Mouse (Mus musculus) large intestine, adult 2 months (tissue): ENCODE results near the gene Sfxn1. TPM values are rescaled to one million over a fixed set of nuclear protein-coding genes. Genes with fewer than 3 reads are reported as not detected.

Experiments used
- DNase-seq: peaks from one replicate; pipeline ENCODE4 v3.0.0-alpha.2; 2012; ENCODE audit warnings: low read depth, low spot score
- WGBS: fragments of 180-500 bp; shearing (Covaris S2); methylation state at CpG from one replicate; pipeline ENCODE4 v1.1.7; 2018; 5-methylcytosine and 5-hydroxymethylcytosine counted together
- polyA plus RNA-seq: library from polyadenylated mRNA; depleted of rRNA; stranded (reverse); fragments of >200 nt; gene quantifications from 2 replicates; pipeline ENCODE4 v1.2.3, GENCODE M21; 2012

The Sfxn1 gene
- polyA plus RNA-seq, 1 experiment, result 39.5 TPM

DNA sequence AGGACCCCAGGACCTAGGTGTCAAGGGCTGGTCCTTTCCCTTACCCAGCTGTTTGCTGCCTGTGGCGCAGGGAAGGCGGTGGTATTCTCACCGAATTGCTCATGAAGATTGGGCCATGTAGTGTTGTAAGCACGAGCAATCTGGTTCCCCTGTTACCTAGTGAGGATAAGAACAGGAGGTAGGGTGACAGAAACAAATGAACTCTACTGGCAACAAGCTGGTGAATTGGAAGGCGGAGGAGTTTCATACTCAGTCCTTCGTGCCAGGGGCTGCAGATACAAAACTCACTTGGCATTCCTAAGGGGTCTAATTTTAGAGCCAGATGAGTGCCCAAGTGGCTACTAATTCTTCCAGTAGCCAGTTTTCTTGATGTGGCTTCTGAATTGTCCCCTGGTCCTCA is 4.4 kb downstream of the Sfxn1 start:
- DNase-seq, result no peak
- WGBS, result 92% methylated on average over 6 of the region's 6 CpGs

DNA sequence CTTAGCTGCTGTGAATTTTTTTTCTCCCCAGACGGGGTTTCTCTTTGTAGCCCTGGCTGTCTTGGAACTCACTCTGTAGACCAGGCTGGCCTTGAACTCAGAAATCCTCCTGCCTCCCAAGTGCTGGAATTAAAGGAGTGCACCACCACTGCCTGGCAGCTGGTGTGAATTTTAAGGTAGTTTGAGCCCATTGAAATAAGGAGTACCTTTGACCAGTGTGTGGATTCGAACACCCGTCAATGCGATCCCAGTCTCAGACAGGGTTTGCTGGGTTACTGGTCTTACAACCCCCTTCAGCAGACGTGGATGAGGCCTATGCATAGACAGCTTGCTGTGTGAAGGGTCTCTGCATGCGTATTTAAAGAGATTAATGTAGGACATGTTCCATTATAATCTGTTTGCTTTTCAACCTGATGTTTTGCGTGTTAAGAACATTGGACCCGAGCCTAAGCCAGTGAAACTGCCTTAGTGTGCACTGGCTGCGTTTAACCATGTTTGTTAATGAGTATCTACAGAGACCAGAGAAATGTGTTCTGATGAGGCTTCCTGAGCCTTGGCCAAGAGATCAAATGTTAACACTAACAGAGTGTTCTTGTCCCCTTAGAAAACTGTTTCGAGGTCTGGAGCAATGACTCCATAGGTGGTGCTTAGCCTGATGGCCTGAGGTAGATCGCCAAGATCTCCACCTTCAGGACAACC is 5.2 kb downstream of the Sfxn1 start:
- 51% methylated on average over 11 of the region's 11 CpGs for WGBS
- no peak for DNase-seq

DNA sequence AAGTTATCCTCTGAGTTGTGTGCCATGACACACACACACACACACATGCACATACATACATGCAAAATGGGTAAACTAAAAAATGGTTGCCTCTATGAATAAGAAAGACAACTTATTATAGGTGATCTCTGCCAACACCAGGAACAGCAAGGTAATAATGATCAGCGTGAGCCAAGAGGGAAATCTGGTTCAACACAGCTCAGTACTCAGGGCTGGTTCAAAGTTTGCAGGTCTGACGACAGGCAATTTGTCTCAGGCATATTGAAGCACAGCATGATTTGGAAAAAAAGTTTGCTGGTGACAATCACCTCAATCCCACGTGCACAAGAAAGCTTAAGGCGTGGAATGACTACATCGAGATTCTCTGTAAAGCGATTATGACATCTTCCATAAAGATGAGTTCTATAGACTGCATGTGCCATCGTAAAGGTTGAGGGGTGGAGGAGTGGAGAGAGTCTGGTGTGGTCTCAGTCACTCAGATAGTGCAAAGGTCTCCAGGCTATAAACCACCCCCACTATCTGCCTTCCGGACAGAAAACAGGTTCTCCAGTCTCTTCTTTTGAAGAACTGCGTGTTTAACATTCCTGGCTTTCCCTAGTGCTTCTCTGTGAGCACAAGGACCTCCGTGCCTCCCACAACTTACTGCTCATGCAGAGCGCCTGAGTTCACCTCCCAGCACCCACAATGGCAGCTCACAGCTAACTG is 6.0 kb downstream of the Sfxn1 start:
- 32% methylated on average over 11 of the region's 11 CpGs for WGBS
- no peak for DNase-seq

DNA sequence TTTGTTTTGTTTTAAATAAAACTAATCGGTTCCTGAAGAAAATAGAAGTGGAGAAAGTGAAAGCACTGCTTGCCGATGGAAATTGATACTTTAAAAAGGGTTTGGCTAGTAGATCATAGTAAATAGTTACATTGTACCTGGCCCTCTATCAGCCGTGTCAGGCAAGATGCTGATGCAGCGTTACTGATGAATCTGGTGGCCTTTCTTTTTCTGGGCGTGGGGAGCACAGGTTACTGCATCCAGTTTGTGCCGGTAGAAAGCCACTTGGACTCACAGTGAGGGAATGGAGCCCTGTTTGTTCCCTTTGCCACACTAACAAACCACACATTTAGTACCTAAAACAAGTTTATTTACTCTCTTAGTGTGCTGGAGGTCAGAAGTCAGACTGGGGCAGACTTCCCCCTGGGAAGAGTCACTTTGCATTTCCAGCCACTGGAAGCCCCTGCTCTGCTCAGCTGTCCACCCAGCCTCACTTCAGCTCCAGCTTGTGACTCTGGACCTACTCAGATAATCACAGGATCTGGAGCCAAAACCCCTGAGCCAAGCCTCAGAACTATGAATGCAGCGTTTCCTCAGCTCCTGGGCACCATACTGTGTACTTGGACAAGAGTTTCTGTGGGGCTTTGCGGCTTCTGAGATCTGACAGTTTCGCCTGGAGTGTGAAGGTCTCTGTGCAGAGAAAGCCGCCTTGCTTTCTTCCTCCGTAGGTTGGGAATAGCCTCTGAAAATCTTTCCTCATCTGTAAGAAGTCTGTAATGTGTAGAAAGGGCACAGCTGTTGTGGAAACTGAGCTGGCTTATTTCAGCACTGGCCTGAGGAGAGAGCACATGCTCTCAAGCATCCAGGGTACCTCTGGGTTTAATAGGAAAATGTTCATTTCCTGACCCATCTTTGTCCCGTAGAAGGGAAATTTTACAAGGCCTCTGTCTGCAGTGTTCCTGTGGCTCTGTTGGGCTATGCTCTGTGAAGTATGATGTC is 8.4 kb downstream of the Sfxn1 start:
- 43% methylated on average over 12 of the region's 12 CpGs for WGBS
- no peak for DNase-seq

DNA sequence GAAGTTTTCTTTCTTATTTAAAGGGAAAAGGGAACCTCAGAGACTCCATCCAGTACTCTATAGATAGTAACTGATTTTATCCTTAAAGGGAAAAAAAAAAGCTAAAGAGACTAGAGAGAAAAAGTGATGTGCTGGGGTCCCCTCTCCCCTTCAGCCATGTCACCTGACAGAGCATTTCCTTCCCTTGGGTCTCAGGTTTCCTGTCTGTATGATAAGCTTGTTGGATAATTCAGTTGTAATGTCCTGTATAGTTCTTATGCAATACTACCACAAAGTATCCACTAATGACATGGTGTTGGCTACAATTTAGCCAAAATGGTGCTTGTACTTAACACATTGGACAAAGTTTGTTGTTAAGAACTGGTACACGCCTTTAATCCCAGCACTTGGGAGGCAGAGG is 9.1 kb downstream of the Sfxn1 start:
- DNase-seq, result no peak
- 91% methylated on average over 1 of the region's 1 CpGs for WGBS

DNA sequence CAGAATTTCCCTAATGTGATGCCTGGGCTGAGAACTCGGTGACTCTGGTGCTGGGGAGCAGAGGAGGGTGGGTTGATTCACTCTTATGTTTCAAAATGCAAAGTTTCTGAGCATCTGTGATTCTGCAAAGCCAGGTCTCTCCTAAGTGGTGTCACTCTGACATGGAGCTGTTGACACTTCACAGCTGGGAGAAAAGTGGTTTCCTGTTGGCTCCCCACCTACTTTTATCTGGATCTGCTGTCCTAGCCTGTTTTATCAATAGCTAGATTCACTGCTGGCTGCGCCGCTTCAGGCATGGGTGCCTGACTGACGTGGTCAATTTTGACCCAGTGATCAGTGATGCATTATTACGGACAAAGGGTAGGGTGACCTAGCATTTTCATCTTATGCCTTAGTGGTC is 11.3 kb downstream of the Sfxn1 start:
- DNase-seq, result no peak
- 81% methylated on average over 5 of the region's 5 CpGs for WGBS

DNA sequence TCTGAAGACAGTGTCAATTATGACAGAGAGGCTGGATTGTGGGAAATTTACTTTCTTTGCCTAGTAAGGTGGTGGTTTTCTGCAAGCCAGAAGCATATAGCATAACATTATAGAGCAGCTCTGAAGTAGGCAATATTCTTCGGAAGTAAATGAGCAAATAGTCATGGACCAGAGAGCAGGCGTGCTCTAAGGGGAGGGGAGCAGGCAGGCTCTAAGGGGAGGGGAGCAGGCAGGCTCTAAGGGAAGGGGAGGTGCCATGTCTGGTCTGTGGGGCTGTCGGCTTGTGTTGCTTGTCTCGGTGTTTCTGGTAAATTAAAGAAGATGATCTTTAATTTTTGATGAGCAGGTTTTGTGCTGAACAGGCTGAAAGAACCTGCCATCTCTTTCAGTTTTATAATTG is 12.5 kb downstream of the Sfxn1 start:
- no peak for DNase-seq
- WGBS, result 74% methylated on average over 4 of the region's 4 CpGs

DNA sequence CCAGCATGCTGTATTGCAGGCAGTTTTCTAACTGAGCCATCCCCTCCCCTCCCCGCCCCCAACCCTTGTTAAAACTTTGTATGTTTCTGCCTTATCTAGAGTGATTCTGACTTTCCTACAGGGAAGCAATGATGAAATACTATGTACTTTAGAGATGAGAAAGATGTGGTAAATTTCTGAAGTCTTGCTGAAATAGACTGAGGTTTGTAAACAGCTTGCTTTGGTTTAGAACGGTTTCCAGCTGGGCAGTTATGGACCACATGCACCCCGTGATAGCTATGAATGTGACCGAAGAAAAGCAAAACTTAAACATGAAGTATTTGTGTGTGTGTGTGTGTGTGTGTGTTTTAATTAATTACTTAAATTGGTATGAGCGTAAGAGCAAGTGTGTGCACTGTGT is 13.2 kb downstream of the Sfxn1 start:
- WGBS, result 85% methylated on average over 5 of the region's 5 CpGs
- DNase-seq, result no peak

DNA sequence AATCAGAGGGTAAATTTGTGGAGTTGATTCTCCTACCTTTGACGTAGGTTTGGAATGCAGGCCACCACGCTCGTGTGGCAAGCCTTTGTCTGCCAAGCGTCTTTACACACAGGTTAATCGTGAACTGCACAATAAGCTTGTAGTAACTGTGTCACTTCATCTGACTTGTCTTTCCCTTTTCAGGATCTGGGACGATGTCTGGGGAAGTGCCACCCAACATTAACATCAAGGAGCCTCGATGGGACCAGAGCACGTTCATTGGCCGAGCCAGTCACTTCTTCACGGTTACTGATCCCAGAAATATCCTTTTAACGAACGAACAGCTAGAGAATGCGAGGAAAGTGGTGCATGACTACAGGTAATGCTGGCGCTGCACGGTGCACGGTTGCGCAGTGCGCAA is 13.6 kb downstream of the Sfxn1 start:
- DNase-seq, result no peak
- 92% methylated on average over 18 of the region's 18 CpGs for WGBS

DNA sequence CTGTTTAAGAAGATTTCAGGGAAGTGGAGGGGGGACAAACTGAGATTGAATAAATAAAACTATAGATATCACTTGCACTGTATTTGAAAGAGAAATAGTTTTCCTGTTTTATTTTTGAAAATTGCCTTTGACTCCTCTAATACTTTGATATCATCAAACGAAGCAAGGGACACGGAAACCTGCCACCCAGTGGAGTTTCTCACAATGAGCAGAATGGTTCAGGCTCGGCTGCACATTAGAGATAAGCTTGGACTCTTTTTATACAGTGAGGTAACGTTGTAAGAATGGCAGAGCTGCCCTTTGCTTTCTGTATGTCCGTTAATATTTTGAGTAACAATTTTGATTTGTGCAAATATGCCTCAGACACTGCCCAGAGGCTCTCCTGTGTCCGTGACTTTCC is 20.1 kb downstream of the Sfxn1 start:
- WGBS, result 88% methylated on average over 6 of the region's 6 CpGs

DNA sequence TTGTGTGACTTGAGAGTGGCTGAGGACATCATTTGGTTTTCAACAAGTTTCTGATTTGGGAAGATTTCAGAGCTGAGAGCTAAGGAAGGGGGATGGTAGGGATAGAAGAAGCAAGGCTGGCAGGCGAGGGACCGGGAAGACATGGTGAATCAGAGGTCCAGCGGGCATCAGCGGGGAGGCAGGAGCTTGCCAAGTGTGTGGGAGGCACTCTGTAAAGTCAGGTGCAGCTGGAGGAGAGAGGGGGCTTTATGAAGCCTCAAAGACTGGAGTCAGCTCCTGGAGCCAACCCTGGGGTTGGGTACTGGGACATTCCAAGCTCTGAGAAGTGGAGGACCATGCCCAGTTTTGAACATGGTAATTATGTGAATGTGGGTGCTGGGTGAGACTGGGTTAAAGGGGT is 22.7 kb downstream of the Sfxn1 start:
- WGBS, result 94% methylated on average over 4 of the region's 4 CpGs
- DNase-seq, result no peak

More for the DNA sequence above, 20.1 kb downstream of the Sfxn1 start:
- DNase-seq, result no peak

DNA sequence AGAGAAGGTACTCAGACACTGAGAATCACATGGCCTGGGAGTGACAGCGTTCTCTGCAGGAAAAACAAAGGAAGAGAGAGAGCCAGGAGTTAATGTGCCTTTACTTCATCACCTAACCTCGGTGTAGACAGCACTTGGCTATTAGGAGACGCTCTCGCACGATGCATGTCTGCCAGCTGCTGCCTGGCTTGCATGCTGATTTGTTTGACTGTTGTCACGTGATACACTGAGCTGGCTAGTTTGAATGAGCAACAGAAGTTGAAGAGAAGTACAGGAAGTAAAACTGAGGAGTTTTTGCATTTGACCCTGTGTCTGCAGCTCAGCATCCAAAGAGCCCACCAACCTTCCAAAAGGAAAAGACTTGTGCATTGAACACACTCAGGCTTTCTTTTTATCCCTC is 23.3 kb downstream of the Sfxn1 start:
- WGBS, result 72% methylated on average over 6 of the region's 6 CpGs
- no peak for DNase-seq

DNA sequence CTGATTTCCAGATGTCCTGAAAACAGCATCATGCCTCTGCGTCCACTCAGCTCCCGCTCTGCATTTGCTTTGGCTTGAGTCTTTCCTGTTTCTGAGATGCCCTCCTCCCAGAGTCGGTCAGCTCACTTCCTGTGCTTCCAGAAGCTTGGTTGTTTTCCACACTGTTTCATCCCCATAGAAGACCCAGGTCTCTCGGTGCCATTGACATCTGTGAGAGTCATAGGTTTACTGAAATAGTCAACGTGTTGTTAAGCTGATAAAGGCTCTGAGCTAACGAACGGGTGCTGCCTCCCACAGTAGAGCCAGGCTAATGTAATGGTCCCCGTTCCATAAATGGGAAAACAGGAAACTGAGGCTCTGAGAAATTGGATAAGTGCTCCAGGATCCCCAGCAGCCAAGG is 24.1 kb downstream of the Sfxn1 start:
- no peak for DNase-seq
- 89% methylated on average over 8 of the region's 8 CpGs for WGBS

DNA sequence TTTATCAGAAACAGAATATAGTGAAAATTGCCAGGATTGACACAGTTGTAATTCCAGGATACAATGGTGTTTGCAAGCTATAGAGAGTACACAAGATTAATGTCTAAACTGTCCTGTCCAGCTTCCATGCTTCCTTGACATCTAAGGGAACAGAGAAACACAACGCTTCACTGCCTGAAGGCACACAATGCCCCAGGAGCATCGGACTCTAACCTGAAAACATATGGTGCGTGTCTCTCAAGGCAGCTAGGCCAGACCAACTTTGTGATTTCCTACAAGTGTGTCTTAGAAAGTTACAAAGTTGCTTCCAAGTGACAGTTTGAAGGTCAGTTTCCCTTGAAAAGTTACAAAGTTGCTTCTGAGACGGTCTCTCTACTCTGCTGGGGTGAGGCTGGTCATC is 25.6 kb downstream of the Sfxn1 start:
- no peak for DNase-seq
- 96% methylated on average over 4 of the region's 4 CpGs for WGBS

DNA sequence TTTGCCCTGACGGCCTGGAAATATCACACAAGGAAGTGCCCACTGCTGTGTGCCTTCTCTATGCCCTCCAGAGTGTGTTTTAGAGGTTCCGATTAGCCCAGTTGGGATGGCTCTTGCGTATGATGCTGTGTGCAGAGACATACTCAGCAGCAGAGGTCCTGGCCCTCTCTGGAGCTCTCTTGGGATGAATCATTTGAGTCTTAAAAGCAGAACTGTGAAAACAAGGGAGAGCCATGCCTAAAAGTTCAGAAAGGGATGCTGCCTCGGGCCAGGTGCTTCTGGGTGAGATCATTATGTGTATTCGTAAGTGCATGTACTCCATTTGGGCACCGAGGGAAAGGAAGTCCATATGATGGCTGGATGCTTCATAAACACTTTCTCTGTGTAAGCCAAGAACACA is 26.1 kb downstream of the Sfxn1 start:
- 92% methylated on average over 6 of the region's 6 CpGs for whole genome bisulfite sequencing
- DNase-seq, result no peak

DNA sequence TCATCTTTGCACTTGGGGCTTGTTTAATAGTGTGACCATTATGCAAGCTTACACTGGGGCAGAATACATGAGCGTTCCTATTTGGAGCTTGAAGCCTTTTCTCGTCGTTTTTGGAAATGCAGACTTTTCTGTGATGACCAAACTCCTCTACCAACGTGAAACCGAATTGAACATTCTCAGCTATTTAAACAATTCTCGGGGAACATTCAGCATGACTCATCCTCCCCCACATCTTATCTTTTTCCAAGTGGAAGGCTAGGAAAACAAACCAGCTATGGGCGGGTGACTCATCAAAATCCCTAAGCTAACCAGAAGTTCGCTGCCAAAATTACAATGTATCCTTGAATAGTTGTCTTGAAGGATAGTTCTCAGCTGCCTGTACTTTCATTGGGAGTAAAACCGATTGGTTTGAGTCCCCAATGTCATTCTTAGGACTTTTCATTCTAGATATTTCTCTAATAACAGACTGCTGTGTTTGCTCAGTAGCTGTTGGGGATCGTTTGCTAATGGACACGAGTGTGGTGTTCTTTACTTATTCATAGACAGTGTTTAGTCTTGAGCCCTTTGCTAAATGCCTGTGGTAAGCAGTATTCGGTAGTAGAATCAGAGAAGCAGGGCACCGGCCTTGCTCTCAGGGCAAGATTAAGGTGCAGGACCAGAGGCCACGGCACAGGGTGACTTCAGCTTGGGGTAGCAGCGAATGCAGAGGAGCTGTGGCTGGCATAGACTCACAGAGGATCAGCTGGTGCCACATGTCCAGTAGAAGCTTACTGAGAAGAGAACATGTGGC is 29.6 kb downstream of the Sfxn1 start:
- no peak for DNase-seq
- 52% methylated on average over 15 of the region's 15 CpGs for WGBS

DNA sequence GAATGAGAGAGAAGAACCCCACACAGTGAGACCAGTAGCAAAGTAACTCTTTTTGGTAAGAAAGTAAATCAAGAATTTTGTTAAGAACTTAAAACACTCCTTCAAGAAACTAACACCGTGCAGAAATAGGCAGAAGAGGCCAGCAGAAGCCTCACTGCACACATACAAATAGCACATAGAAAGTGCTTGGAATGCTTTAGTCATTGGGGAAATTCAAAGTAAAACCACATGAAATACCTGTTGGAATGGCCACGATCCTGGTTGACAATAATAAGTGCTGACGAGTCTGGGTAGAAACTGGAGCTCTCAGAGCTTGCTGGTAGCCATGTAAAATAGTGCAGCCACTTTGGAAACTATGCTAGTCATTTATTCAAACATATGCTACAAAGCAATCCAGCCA is 30.4 kb downstream of the Sfxn1 start:
- 82% methylated on average over 3 of the region's 3 CpGs for WGBS
- no peak for DNase-seq

DNA sequence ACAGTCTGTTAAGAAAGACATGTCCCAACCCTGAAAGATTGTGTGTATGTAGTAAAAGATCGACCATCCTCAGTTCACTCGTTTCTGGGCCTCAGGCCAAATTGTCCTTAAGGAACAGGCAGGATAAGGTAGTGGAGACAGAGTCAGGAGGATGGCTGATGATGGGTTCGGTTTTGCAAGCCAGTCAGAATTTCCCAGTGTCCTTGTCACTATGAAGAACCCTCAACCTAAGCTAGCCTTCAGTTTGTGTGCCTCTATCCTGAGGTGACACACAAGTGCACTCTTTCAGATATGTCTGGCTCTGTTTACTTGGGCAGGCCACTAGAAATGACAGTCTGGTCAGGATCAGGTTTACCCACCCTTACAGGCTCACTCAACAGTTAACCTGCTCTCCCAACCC is 31.6 kb downstream of the Sfxn1 start:
- WGBS, result 57% methylated on average over 3 of the region's 3 CpGs
- no peak for DNase-seq

DNA sequence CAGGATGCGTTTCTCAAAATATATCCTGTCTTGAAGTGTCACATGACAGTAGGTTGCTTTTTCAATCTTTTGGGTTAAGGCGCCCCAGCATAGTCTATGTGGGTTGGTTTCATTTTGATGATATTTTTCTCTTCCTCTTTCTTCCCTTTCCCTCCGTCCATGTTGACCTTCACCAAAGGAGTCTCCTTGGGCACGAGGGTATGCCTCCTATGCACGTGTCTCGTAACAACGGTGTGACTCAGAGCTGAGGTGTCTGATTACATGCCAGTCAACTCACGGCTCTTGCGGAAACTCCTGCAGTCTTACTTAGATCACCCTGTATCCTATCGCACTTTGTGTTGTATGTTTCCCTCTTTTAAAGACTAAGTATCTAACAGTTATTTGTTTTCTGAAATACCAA is 32.2 kb downstream of the Sfxn1 start:
- DNase-seq, result no peak
- 81% methylated on average over 10 of the region's 10 CpGs for whole genome bisulfite sequencing
